Mouse (Mus musculus): Measurements from ENCODE around the gene Slfn3. TPM values are rescaled to one million over a fixed set of nuclear protein-coding genes. Genes with fewer than 3 reads are reported as not detected.
"Not testable (repeated sequence)": the region's sequence is repeated elsewhere in the genome, so short reads cannot be mapped to it uniquely, and the experiment has no call there.

Slfn3 gene
- total and polyA plus RNA-seq, 3 experiments: 10.6 to 33.1 (median 19.5) TPM

DNA sequence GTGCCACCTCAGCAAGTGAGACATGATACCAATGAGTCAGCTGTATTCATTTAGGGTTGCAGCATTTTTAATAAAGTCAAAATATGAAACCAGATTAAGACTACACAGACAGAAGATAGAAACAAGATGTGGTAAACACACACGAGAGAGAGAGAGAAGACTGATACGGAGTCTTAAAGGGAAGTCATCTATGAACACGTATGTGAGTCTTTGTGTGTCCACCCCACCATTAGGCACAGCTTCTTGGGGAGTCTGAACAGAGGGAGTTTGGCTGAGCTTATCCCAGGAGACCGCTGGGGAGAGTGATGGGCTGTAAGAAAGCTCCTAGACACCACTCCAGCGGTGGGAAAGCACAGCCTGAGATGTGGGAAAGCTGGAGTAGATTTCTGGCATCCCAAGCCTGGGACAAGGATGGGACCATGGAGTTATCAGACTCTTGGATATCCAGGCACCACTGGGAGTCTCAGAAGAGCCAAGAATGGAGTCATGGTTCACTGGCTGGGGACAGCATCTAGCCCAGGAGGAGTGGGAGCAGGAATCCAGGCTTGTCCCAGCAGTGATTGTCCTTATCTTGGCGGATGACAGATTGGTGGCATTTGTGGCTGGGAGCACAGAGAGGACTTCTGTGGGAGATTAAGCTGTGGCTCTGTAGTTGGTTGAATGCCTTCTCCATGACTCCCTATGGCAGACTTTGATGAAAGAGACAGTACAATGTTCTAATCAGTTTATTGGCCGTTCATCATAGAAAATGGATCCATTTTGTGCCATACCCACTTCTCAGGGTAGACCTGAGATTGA lies 37.0 kb downstream of the Slfn3 start:
- no peak for DNase-seq (ENCODE audit: extremely low read depth)

DNA sequence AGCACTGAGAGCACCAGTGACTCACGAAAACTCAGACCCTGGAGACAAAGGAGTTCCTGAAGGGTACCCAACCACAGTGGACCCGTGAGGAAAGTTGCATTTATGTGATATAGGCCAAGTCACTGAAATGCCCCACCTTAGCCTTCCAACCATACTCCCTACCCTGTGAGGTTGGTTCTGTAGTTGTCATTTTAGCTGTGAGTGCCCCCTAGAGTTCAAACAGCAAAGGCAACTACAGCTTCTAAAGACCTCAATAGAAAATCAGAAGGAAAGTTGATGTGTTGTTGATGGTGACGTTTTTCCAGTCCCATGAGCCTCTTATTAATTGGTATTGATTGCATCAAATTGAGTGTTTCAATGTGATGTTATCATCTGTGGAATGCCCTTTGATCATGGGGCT lies 39.8 kb downstream of the Slfn3 start:
- Histone ChIP-seq H3K27ac (ENCODE audit: insufficient read depth, low read depth) (no peak overlapping the region), H3K9ac (ENCODE audit: insufficient read depth, low read depth) (no peak overlapping the region), H3K4me3 (replicated peaks in 1 of 3; ENCODE audit: low read depth in 2 of 3, low read length in 2 of 3, poor library complexity in 1 of 3) (no peak overlapping the region), H3K27me3 (replicated peaks) (no peaks in the 10 kb centered on the region), H3K4me2 (ENCODE audit: insufficient read depth, low read depth, poor library complexity, severe bottlenecking) (no peak overlapping the region), H3K79me2 (replicated peaks; ENCODE audit: control insufficient read depth, extremely low read depth, insufficient read depth, poor library complexity, severe bottlenecking) (peaks cover 59% of the 10 kb centered on the region), H3K9me3 (replicated peaks; ENCODE audit: low read length) (no peaks in the 10 kb centered on the region), H3K36me3 (replicated peaks in 1 of 2; ENCODE audit: control insufficient read depth in 1 of 2, insufficient read depth in 1 of 2, low read length in 1 of 2) (peaks cover 50 to 62% of the 10 kb centered on the region in 2 experiments), H3K4me1 (ENCODE audit: control insufficient read depth in 1 of 2, insufficient read depth in 2 of 2) (peaks cover 10 to 54% of the 10 kb centered on the region in 2 experiments)
- dilution Hi-C loops (cut with MboI; ENCODE audit: extremely low pct_ligation_motif_present, extremely low pct_unique_long_range_greater_than_20kb, low sequenced_read_pairs): no loop called here
- DNase-seq (ENCODE audit: extremely low read depth): peak; percentile 68
- TF ChIP-seq PAX5 (IDR thresholded peaks at IDR 0.05; ENCODE audit: low read length): no peak
- no peak for TF ChIP-seq GABPA (IDR thresholded peaks at IDR 0.05; ENCODE audit: insufficient replicate concordance, low read depth, low read length)
- TF ChIP-seq POLR2A (IDR thresholded peaks at IDR 0.05; ENCODE audit: low read depth, low read length): no peak
- TF ChIP-seq CTCF (conservative IDR thresholded peaks at IDR 0.05 in 1 of 2, IDR thresholded peaks at IDR 0.05 in 1 of 2; ENCODE audit: low read depth in 2 of 2, low read length in 2 of 2): peak; percentile 58 to 85; a peak in 3 of 4 replicates
- no peak for TF ChIP-seq E2F4 (IDR thresholded peaks at IDR 0.05; ENCODE audit: insufficient replicate concordance, low read depth, low read length)
- TF ChIP-seq RAD21 (IDR thresholded peaks at IDR 0.05; ENCODE audit: low read depth, low read length): peak; percentile 68
- TF ChIP-seq SMC3 (IDR thresholded peaks at IDR 0.05; ENCODE audit: low read depth, low read length): peak; percentile 35
- TF ChIP-seq TCF12 (IDR thresholded peaks at IDR 0.05; ENCODE audit: low read depth, low read length): no peak
- in situ Hi-C loops (cut with MboI; ENCODE audit: low pct_ligation_motif_present, low pct_unique_long_range_greater_than_20kb, low sequenced_read_pairs): no loop called here

More for the DNA sequence above, 37.0 kb downstream of the Slfn3 start:
- no peak overlapping the region for H3K4me3 ChIP-seq (replicated peaks in 1 of 3; ENCODE audit: low read depth in 2 of 3, low read length in 2 of 3, poor library complexity in 1 of 3)
- in situ Hi-C loops (cut with MboI; ENCODE audit: low pct_ligation_motif_present, low pct_unique_long_range_greater_than_20kb, low sequenced_read_pairs) (no loop called here), dilution Hi-C loops (cut with MboI; ENCODE audit: extremely low pct_ligation_motif_present, extremely low pct_unique_long_range_greater_than_20kb, low sequenced_read_pairs) (no loop called here)
- H3K4me2 ChIP-seq (ENCODE audit: insufficient read depth, low read depth, poor library complexity, severe bottlenecking): no peak overlapping the region
- peak overlapping the region; percentile 38; the same call in 1 of the 2 replicates for H3K27ac ChIP-seq (ENCODE audit: insufficient read depth, low read depth)
- peaks cover 62% of the 10 kb centered on the region for H3K79me2 ChIP-seq (replicated peaks; ENCODE audit: control insufficient read depth, extremely low read depth, insufficient read depth, poor library complexity, severe bottlenecking)
- H3K9me3 ChIP-seq (replicated peaks; ENCODE audit: low read length): no peaks in the 10 kb centered on the region
- 0 out of 2 replicates have a peak, but pooled peaks have one; percentile 32 for TF ChIP-seq CHD2 (IDR thresholded peaks at IDR 0.05; ENCODE audit: low read length)
- TF ChIP-seq POLR2A (IDR thresholded peaks at IDR 0.05; ENCODE audit: low read depth, low read length): peak; percentile 25; the same call in 1 of the 2 replicates
- no peak for TF ChIP-seq MXI1 (IDR thresholded peaks at IDR 0.05; ENCODE audit: low read depth, low read length)
- peak; percentile 94 for TF ChIP-seq POLR2AphosphoS2 (IDR thresholded peaks at IDR 0.05; ENCODE audit: low read depth, low read length)
- no peaks in the 10 kb centered on the region for H3K27me3 ChIP-seq (replicated peaks)
- H3K4me1 ChIP-seq (ENCODE audit: control insufficient read depth in 1 of 2, insufficient read depth in 2 of 2): peaks cover 10 to 51% of the 10 kb centered on the region in 2 experiments
- no peak overlapping the region for H3K9ac ChIP-seq (ENCODE audit: insufficient read depth, low read depth)
- H3K36me3 ChIP-seq (replicated peaks in 1 of 2; ENCODE audit: control insufficient read depth in 1 of 2, insufficient read depth in 1 of 2, low read length in 1 of 2): peaks cover 50 to 65% of the 10 kb centered on the region in 2 experiments

DNA sequence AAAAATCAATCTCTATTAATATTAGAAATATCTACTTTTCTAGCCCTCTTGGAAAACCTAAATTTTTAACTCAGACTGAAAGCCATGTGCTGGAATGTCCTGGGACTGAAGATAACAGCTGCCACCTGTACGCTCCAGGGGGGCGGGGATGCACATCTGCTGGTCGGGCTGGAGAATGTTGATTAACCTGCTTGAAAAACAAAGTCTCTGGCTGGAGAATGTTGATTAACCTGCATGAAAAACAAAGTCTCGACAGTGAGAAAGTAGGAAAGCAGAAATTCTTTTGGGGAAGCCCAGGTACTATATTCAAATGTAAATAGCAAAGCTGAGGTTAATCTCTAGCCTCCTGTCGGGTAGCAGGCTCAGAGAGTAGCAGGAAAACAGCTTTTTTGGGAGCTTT lies 42.5 kb downstream of the Slfn3 start:
- H3K27me3 ChIP-seq (replicated peaks); H3K4me3 ChIP-seq (replicated peaks in 1 of 3; ENCODE audit: low read depth in 2 of 3, low read length in 2 of 3, poor library complexity in 1 of 3); H3K4me2 ChIP-seq (ENCODE audit: insufficient read depth, low read depth, poor library complexity, severe bottlenecking); in situ Hi-C loops (cut with MboI; ENCODE audit: low pct_ligation_motif_present, low pct_unique_long_range_greater_than_20kb, low sequenced_read_pairs); H3K27ac ChIP-seq (ENCODE audit: insufficient read depth, low read depth); H3K9ac ChIP-seq (ENCODE audit: insufficient read depth, low read depth); DNase-seq (ENCODE audit: extremely low read depth); H3K9me3 ChIP-seq (replicated peaks; ENCODE audit: low read length); dilution Hi-C loops (cut with MboI; ENCODE audit: extremely low pct_ligation_motif_present, extremely low pct_unique_long_range_greater_than_20kb, low sequenced_read_pairs): not testable (repeated sequence)
- H3K36me3 ChIP-seq (replicated peaks in 1 of 2; ENCODE audit: control insufficient read depth in 1 of 2, insufficient read depth in 1 of 2, low read length in 1 of 2): peaks cover 44 to 57% of the 10 kb centered on the region in 2 experiments
- H3K4me1 ChIP-seq (ENCODE audit: control insufficient read depth in 1 of 2, insufficient read depth in 2 of 2): peaks cover 5 to 49% of the 10 kb centered on the region in 2 experiments
- H3K79me2 ChIP-seq (replicated peaks; ENCODE audit: control insufficient read depth, extremely low read depth, insufficient read depth, poor library complexity, severe bottlenecking): peaks cover 61% of the 10 kb centered on the region

Data from CH12.LX (cell line).